Mouse (Mus musculus) left cerebral cortex, postnatal 10 days (tissue): ENCODE data around the gene Shisa4. TPM values are rescaled to one million over a fixed set of nuclear protein-coding genes. Genes with fewer than 3 reads are reported as not detected.
A peak's percentile ranks its signal among the peaks of the same experiment; 100 is the strongest.

Experiments used
- DNase-seq, 2 experiments: peaks; one replicate each; pipeline ENCODE4 v3.0.0; 2021 to 2022; ENCODE audit warnings: low spot score in 2 of 2, mixed read lengths in 1 of 2; ENCODE audit errors: extremely low spot score in 1 of 2
- intact Hi-C: fragments of 180-260 bp; cut with DNase I; formaldehyde crosslinking; loops from one replicate; pipeline ENCODE4 v1.15.1; 2025
- total RNA-seq, 2 experiments: library from RNA; stranded (reverse); gene quantifications; 2 replicates each; pipeline ENCODE4 v1.2.3; 2021

Shisa4 gene
- total RNA-seq, 2 experiments from 2014 or later, result 118 to 121 TPM

GRCm38 (mm10) chr1:135368982-135369381, 6.1 kb downstream of the Shisa4 start:
- DNase-seq, result peak in 1 of 2 experiments; percentile 78
- intact Hi-C loops, result loop anchor here (2.0 to 10.0 kb wide), 4 partner anchors 56 to 394 kb away; partner anchors contain the start of genes Elf3, Rnpep and Timm17a

- intact Hi-C loops, result loop anchor here (2.0 to 10.0 kb wide), 4 partner anchors 55 to 393 kb away; partner anchors contain the start of genes Elf3, Rnpep and Timm17a
- peak; percentile 88 to 92 for DNase-seq
Measured at GRCm38 (mm10) chr1:135368245-135368644, 6.8 kb downstream of the Shisa4 start.

GRCm38 (mm10) chr1:135367595-135367994, 7.4 kb downstream of the Shisa4 start:
- no peak for DNase-seq
- intact Hi-C loops, result loop anchor here (2.0 to 10.0 kb wide), 4 partner anchors 85 to 393 kb away; partner anchors contain the start of genes Elf3 and Rnpep

- no peak for DNase-seq
- intact Hi-C loops, result loop anchor here (2.0 to 10.0 kb wide), 4 partner anchors 85 to 392 kb away; partner anchors contain the start of genes Elf3 and Rnpep
Measured at GRCm38 (mm10) chr1:135367005-135367404, 8.0 kb downstream of the Shisa4 start.

GRCm38 (mm10) chr1:135366380-135366779, 8.7 kb downstream of the Shisa4 start:
- no peak for DNase-seq
- intact Hi-C loops, result loop anchor here (2.0 to 10.0 kb wide), 4 partner anchors 84 to 392 kb away; partner anchors contain the start of genes Elf3 and Rnpep

- intact Hi-C loops, result loop anchor here (10.0 kb wide), 2 partner anchors 109 to 389 kb away; partner anchors contain the start of gene Elf3
- peak in 1 of 2 experiments; percentile 75 for DNase-seq
Measured at GRCm38 (mm10) chr1:135363446-135363845, 11.6 kb downstream of the Shisa4 start.

GRCm38 (mm10) chr1:135362115-135362514, 12.9 kb downstream of the Shisa4 start:
- no peak for DNase-seq
- intact Hi-C loops, result loop anchor here (10.0 kb wide), 2 partner anchors 107 to 387 kb away; partner anchors contain the start of gene Elf3

GRCm38 (mm10) chr1:135361491-135361890, 13.5 kb downstream of the Shisa4 start:
- intact Hi-C loops, result loop anchor here (10.0 kb wide), 2 partner anchors 107 to 387 kb away; partner anchors contain the start of gene Elf3
- no peak for DNase-seq

- DNase-seq, result no peak
- intact Hi-C loops, result no loop called here
Measured at GRCm38 (mm10) chr1:135359071-135359470, 16.0 kb downstream of the Shisa4 start.

GRCm38 (mm10) chr1:135351953-135352352, 23.1 kb downstream of the Shisa4 start:
- intact Hi-C loops, result no loop called here
- peak in 1 of 2 experiments; percentile 63 for DNase-seq

- peak; percentile 36 to 78 for DNase-seq
- intact Hi-C loops, result no loop called here
Measured at GRCm38 (mm10) chr1:135347498-135348169, 27.4 kb downstream of the Shisa4 start.

- intact Hi-C loops, result no loop called here
- no peak for DNase-seq
Measured at GRCm38 (mm10) chr1:135346891-135347290, 28.1 kb downstream of the Shisa4 start.

GRCm38 (mm10) chr1:135344026-135344425, 31.0 kb downstream of the Shisa4 start:
- no peak for DNase-seq
- intact Hi-C loops, result no loop called here

- intact Hi-C loops, result no loop called here
Measured at GRCm38 (mm10) chr1:135341947-135342346, 33.1 kb downstream of the Shisa4 start.

GRCm38 (mm10) chr1:135330578-135330977, 44.5 kb downstream of the Shisa4 start:
- intact Hi-C loops, result no loop called here
- no peak for DNase-seq

More at GRCm38 (mm10) chr1:135341947-135342346, 33.1 kb downstream of the Shisa4 start:
- DNase-seq, result no peak

GRCm38 (mm10) chr1:135328368-135328767, 46.7 kb downstream of the Shisa4 start:
- intact Hi-C loops, result no loop called here
- no peak for DNase-seq

GRCm38 (mm10) chr1:135325934-135326333, 49.1 kb downstream of the Shisa4 start:
- no peak for DNase-seq
- intact Hi-C loops, result no loop called here

- intact Hi-C loops, result no loop called here
Measured at GRCm38 (mm10) chr1:135324571-135324970, 50.5 kb downstream of the Shisa4 start, which contains the start of gene Lmod1. Gene Lmod1 (plus strand): TSS chr1:135324807.

GRCm38 (mm10) chr1:135323367-135323901, 51.6 kb downstream of the Shisa4 start:
- intact Hi-C loops, result no loop called here
- no peak for DNase-seq

More at GRCm38 (mm10) chr1:135324571-135324970, 50.5 kb downstream of the Shisa4 start, which contains the start of gene Lmod1:
- peak in 1 of 2 experiments; percentile 75 for DNase-seq
